Mouse (Mus musculus) liver, adult (tissue): Measurements from ENCODE around the gene Atp8a1.

ENCODE experiments used
- GATA4 ChIP-seq: IDR thresholded peaks from 2 replicates; pipeline ENCODE4 v1.6.1; 2014; ENCODE audit warnings: mild to moderate bottlenecking, low read length; ENCODE audit not compliant: insufficient replicate concordance

Atp8a1 gene

DNA sequence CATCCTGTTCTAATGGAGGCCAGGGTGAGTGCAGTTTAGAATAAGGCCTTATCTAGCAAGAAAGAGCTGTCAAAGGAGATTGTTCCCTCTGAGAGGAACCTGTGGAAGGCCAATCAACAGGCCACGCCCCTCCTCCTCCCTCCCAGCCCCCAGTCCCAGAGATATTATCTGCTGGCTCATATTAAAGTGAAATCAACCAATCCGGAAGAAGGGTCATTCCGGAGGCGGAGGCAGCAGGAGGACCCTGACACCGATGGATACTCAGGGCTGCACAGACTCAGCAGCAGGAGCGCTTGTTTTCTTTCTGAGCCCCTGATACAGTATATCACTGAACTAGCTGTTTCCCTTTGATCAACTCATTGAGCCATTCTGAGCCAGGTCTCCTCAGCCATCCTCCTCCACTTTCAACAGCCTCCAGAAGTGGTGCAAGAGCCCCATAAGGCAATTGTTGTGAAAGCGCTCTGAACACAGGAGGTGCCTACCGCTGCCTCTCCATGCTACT lies 2.0 kb downstream of the Atp8a1 start:
- TF ChIP-seq GATA4, result no peak

- no peak for TF ChIP-seq GATA4
These were observed 3.2 kb downstream of the Atp8a1 start for GRCm38 (mm10) chr5:67844070-67844469.

- TF ChIP-seq GATA4, result no peak
These were observed 4.9 kb downstream of the Atp8a1 start for GRCm38 (mm10) chr5:67842306-67842705.

DNA sequence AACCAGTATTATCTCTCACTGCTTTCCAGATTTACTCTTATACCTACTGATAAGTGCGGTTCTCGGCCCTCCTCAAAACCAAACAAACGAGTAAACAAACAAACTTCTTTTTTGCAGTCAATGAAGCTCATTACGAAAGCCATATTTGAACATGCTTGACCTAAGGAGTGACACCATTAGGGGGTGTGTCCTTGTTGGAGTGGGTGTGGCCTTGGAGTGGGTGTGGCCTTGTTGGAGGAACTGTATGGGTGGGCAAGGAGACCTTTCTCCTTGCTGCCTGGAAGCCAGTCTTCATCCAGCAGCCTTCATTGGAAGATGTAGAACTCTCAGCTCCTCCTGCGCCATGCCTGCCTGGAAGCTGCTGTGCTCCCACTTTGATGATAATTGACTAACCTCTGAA lies 13.4 kb downstream of the Atp8a1 start:
- TF ChIP-seq GATA4, result no peak

- no peak for TF ChIP-seq GATA4
These were observed 15.7 kb downstream of the Atp8a1 start for GRCm38 (mm10) chr5:67831293-67832147.

DNA sequence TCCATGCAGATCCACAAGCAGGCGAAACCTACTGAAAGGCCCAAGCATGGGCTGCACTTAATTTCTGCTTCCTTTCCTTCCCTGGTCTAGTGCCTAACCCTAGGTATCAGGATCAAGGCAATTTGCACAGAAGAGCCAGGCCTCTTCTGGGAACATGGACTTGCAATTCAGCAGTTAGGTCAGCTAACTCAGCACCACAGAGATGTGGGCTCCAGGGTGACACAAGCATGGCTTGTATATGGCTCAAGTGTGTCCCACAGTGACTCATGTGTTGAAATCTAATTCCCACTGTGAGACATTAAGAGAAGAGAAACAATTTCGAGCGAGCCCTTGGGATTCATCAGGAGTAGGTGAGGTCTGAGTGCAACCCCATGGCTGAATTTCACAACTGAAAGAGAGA lies 18.9 kb downstream of the Atp8a1 start:
- no peak for TF ChIP-seq GATA4

GRCm38 (mm10) chr5:67826935-67827334 lies 20.3 kb downstream of the Atp8a1 start:
- TF ChIP-seq GATA4, result no peak

DNA sequence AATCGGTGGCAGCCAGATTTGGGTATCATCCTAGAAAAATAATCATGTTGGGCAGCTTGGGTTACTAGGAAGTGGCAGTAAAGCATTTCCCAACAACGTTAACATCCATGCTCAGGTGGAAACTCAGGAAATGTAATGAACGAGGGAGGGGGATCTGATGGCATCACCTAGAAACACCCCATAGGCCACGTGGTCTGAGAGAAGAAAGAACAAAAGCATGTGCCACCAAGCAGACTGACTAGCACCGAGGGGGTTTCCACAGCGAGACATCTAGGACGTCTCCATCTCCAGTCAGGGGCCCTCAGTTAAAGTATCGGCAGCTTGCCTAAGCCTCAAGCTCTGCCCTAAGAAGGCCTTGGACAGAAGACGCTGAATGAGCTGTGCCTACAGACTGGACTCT lies 21.0 kb downstream of the Atp8a1 start:
- TF ChIP-seq GATA4, result no peak

DNA sequence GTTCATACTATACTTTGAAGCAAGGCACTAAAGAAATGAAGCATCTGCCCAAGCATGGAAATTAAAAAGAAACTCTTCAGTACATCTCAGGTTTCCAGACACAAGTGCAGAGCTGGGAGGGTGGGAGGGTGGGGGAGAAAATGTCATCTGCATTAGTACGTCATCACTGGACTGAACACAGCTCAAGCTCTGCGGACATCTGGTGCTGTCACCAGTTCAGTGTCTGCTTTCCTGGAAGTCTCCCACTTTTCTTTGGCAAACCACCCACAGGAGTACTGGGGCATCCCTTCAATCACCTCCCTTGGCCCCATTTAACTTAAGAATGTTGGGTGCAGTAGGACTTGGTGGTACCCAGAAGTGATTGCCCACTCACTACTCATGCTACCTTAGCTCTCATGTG lies 22.6 kb downstream of the Atp8a1 start:
- no peak for TF ChIP-seq GATA4

DNA sequence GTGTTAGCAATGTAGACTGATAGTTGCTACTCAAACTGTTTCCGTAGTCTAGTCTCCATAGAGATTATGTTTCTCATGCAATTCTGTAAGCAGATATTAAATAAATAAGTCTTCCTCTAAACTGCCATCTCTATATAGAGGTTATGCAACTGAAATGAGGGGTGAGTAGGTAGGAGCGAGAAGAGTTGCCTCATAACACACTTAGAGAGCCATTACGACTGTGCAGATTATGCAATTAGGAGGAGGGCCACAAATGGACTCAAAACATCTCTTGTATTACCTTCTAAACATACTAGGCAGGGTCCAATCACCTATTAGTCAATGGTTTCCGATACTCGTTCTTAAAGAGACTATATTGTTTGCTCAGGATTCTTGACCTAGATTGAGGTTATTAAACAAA lies 23.5 kb downstream of the Atp8a1 start:
- no peak for TF ChIP-seq GATA4

GRCm38 (mm10) chr5:67822619-67823018 lies 24.6 kb downstream of the Atp8a1 start:
- TF ChIP-seq GATA4, result no peak

- TF ChIP-seq GATA4, result no peak
These were observed 25.2 kb downstream of the Atp8a1 start for GRCm38 (mm10) chr5:67821987-67822401.

- no peak for TF ChIP-seq GATA4
These were observed 26.0 kb downstream of the Atp8a1 start for GRCm38 (mm10) chr5:67821185-67821584.

- TF ChIP-seq GATA4, result no peak
These were observed 27.8 kb downstream of the Atp8a1 start for GRCm38 (mm10) chr5:67819451-67819850.

DNA sequence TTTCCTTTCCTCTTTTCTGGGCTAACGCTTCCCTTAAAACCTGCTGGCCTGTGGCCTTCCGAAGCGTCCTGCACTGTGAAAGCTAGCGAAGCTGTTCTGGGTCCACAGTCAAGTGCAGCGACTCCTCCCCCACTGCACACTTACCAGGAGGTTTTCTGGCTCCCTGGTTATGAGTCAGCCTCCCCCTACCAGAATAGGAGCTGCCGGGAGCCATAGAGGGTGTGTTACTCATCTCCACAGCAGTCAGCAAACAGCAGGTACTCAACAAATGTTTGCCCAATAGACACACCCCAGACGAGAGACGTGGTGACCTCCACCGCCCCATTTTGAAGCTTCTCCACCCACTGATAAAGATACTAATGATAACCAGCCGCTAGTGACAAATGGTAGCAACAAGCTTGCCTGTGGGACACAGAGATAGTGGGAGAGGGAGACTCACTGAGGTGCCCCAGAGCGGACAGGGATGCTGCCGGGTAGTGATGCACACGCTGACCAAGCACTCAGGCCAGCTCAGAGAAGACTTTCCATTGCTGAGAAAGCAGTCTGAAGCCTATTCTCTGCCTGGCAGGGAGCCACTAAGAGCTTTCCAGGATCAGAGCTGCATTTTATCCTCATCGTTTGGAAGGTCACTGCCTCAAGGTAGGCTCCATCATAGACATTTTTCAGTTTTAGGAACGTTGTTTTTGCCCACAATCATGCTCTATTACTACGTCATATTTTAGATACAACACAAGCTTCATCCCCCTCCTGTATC lies 31.5 kb downstream of the Atp8a1 start:
- TF ChIP-seq GATA4, result no peak

- no peak for TF ChIP-seq GATA4
These were observed 32.7 kb downstream of the Atp8a1 start for GRCm38 (mm10) chr5:67814437-67814965.
